Mouse (Mus musculus) embryo, embryonic 11.5 days (tissue): ENCODE measurements around the gene Smim26.
A peak's percentile ranks its signal among the peaks of the same experiment; 100 is the strongest.

Experiments
- DNase-seq: peaks from one replicate; pipeline ENCODE4 v3.0.0-alpha.2; 2012; ENCODE audit warnings: low read depth, low spot score

The Smim26 gene

DNA sequence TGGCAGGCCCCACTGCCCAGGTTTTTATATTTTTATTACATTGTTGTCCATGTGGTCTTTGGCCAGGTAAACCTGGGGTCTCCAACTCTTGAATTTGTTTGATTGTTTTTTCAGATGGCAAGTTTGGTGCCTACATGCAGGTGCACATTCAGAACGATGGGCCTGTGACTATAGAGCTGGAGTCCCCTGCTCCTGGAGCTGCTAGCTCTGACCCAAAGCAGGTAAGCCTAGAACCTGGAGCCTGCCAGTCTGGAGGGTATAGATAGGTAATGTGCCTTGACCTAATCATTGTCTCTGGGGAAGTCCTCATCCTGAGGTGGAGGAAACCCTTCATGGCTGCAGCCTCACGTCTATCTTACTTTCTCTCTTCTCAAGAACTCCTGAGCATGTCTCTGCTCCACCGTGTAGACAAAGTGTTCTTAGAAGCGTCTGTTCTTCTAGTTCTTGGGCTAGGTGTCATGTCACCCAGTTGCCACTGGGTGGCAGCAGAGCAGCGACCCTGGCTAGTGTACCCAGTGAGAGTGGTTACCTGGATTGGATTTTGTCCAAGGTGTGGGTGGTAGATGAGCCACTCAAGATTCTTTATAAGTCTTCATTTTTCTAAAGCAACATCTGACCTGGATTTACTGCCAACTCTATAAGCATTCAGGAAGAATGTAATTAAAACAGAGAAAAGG, 41.9 kb downstream of the Smim26 start:
- peak; percentile 47 for DNase-seq

DNA sequence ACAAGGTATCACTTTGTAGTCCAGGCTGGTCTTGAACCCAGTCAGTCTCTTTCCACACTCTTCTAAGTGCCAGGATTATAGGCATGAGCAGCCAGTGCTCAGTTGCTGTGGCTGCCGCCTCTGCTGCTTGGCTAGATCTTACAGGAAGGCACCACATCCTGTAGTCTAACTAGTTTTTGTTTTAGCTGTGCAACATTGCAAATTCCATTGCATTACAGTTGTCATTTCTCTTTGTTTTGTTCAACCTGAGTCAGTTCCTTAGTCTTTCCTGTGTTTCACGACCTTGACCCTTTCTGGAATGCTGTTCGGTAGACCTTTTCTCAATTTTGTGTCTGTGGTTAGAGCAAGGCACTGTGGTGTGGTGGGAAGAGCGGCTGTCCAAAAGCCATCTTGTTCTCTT, 43.4 kb downstream of the Smim26 start:
- DNase-seq, result no peak

DNA sequence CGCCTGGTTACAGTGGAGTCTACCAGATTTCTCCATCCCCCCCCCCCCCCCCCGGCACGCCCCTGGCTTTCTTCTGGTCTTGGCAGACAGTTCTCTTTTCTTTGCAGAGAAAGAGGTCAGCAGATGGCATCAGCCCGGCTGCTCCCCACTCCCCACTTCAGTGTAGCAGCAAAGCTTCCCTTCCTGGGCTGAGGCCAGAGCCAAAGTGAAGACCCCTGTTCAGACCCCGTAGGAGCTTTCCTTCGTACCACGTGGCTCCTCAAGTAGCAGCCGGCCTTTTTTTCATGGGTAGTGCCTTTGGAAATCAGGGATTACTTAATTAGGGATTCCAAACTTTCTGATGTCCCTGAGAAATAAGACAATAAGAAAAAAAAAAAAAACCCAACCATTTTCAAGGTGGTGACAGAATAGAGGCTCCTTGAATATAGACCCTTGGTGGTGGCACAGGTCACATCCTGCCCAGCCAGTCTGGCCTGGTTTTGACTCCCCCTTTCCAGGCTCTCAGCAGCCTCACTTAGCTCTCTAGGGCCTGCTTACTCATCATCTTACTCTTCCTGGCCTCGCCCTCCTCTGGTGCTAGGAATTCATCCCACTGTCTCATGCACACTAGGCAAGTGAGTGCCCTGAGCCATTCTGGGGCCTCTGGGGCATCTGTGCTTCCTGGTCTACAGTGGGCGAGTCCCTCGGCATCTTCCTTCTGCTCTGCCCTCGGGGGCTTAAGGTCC, 44.0 kb downstream of the Smim26 start:
- DNase-seq, result no peak

DNA sequence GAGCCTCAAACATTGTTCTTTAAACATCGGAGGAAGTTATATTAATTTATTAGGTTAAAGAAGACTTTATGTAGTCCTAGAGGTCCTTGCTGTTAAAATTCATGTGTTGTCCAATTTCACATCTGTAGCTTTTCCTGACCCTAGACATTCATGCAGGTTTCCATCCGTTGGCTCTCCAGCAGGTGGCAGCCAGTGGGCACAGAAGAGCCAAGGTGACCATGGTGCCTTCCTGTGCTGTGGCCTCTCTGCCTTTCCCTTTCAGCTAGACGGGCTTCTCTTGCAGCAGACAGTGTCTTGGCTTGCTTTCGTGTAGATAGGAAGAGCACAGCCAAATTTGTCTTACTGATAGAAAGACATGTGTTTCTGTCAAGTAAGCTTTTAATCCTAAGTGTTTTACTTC, 44.9 kb downstream of the Smim26 start:
- DNase-seq, result no peak

DNA sequence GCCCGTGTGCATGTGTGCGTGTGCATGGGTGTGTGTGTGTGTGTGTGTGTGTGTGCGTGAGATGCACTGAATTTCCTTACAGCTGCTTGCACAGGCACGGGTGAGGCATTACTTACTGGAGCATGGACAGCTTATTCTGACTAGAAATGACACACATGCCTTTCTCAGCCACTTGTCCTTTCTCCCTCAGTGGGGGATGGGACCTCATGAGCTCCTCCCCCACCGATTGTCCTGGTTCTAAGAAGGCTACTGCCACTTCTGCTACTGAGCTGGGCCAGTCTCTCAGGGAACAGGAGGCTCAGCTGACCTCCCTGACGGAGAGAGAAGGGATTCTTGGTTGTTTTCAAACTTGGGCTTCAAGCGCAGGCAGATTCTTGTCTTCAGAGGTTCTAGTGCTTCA, 46.2 kb downstream of the Smim26 start:
- no peak for DNase-seq

DNA sequence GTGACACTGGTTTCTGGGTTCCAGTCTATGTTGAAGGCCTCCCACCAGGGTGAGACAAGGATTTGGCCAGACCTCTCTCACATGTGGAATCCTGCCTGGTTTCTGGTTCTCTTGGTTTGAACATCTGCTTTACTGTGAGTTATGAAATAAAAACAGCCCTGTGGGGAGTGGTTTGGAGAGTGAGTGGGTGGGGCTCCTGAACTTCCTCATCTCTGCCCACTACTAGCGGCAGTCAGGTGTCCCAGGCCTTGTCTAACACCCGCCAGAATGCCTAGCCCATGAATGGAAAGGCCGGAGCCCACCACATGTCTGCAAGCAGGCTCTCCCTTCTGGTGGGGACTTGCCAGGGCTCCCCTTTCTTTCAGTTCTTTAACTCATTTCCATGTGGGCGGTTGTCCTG, 48.1 kb downstream of the Smim26 start:
- DNase-seq, result no peak
